Mouse (Mus musculus) stomach, embryonic 14.5 days (tissue): ENCODE data around the gene Kcnj10. TPM values are rescaled to one million over a fixed set of nuclear protein-coding genes. Genes with fewer than 3 reads are reported as not detected.

Experiments
- ATAC-seq: fragments of 200-750 bp; cut with Nextera tagmentation; 2 replicates; pipeline ENCODE4 v1.8.0; 2017; ENCODE audit warnings: low read depth, moderate TSS enrichment; ENCODE audit not compliant: insufficient number of reproducible peaks, insufficient read depth, low FRiP score
- H3K27ac ChIP-seq: fragments of 300-500 bp; sonication (generic); 2 replicates; pipeline ENCODE4 v1.5.1; 2014; ENCODE audit warnings: mild to moderate bottlenecking, low read length, moderate library complexity, mixed read lengths
- H3K27me3 ChIP-seq: fragments of 300-500 bp; sonication (generic); 2 replicates; pipeline ENCODE4 v1.6.1; 2014; ENCODE audit warnings: low read length, control low read depth, mixed read lengths; ENCODE audit not compliant: control insufficient read depth, insufficient read depth
- H3K36me3 ChIP-seq: fragments of 300-500 bp; sonication (generic); 2 replicates; pipeline ENCODE4 v1.6.1; 2014; ENCODE audit warnings: mild to moderate bottlenecking, control low read depth, low read length, moderate library complexity, mixed read lengths; ENCODE audit not compliant: control insufficient read depth, insufficient read depth
- H3K4me1 ChIP-seq: fragments of 300-500 bp; sonication (generic); 2 replicates; pipeline ENCODE4 v1.6.1; 2014; ENCODE audit warnings: low read length, control low read depth, mixed read lengths; ENCODE audit not compliant: control insufficient read depth, insufficient read depth
- H3K4me2 ChIP-seq: fragments of 300-500 bp; sonication (generic); replicated peaks from 2 replicates; pipeline ENCODE4 v1.6.1; 2014; ENCODE audit warnings: low read depth, low read length, control low read depth
- H3K4me3 ChIP-seq: fragments of 300-500 bp; sonication (generic); 2 replicates; pipeline ENCODE4 v1.5.1; 2014; ENCODE audit warnings: low read depth, low read length, control low read depth
- H3K9ac ChIP-seq: fragments of 300-500 bp; sonication (generic); replicated peaks from 2 replicates; pipeline ENCODE4 v1.6.1; 2014; ENCODE audit warnings: low read depth, mild to moderate bottlenecking, control low read depth, low read length, moderate library complexity, mixed read lengths
- H3K9me3 ChIP-seq: fragments of 300-500 bp; sonication (generic); 2 replicates; pipeline ENCODE4 v1.6.1; 2016; ENCODE audit warnings: low read depth, low read length, control low read depth; ENCODE audit not compliant: control insufficient read depth
- WGBS: fragments of 180-500 bp; shearing (Covaris S2); extraction: QIAGEN DNeasy Blood & Tissue Kit; methylation state at CpG from one replicate; pipeline ENCODE4 v1.1.7; 2014; 5-methylcytosine and 5-hydroxymethylcytosine counted together
- polyA plus RNA-seq: library from polyadenylated mRNA; unstranded; fragments of >200 nt; fragmentation: Nextera tagmentation; extraction: Ambion mirVana; gene quantifications from 2 replicates; pipeline ENCODE4 v1.2.1, GENCODE M21; 2014

The Kcnj10 gene
- polyA plus RNA-seq, 1 experiment from 2014 or later: 0.09 TPM

GRCm38 (mm10) chr1:172387246-172387645 is 46.2 kb downstream of the Kcnj10 start:
- no peaks in the 10 kb centered on the region for H3K4me1 ChIP-seq
- no peak overlapping the region for H3K4me2 ChIP-seq
- no peak overlapping the region for H3K9ac ChIP-seq
- H3K9me3 ChIP-seq: no peaks in the 10 kb centered on the region
- no peaks in the 10 kb centered on the region for H3K36me3 ChIP-seq
- H3K4me3 ChIP-seq: no peak overlapping the region
- WGBS: 74% methylated on average over 5 of the region's 5 CpGs
- no peak overlapping the region for H3K27ac ChIP-seq
- no peaks in the 10 kb centered on the region for H3K27me3 ChIP-seq
- no peak for ATAC-seq

GRCm38 (mm10) chr1:172390769-172391168 is 49.8 kb downstream of the Kcnj10 start:
- no peak overlapping the region for H3K4me2 ChIP-seq
- no peaks in the 10 kb centered on the region for H3K4me1 ChIP-seq
- no peaks in the 10 kb centered on the region for H3K9me3 ChIP-seq
- H3K4me3 ChIP-seq: no peak overlapping the region
- 77% methylated on average over 1 of the region's 1 CpGs for WGBS
- H3K27me3 ChIP-seq: no peaks in the 10 kb centered on the region
- H3K27ac ChIP-seq: no peak overlapping the region
- 0 out of 2 replicates have a peak, but pooled peaks have one; percentile 47 for ATAC-seq
- no peaks in the 10 kb centered on the region for H3K36me3 ChIP-seq
- H3K9ac ChIP-seq: no peak overlapping the region

GRCm38 (mm10) chr1:172391807-172392581 is 51.0 kb downstream of the Kcnj10 start:
- Histone ChIP-seq H3K27ac (no peak overlapping the region), H3K9me3 (no peaks in the 10 kb centered on the region), H3K36me3 (no peaks in the 10 kb centered on the region), H3K9ac (no peak overlapping the region), H3K27me3 (no peaks in the 10 kb centered on the region), H3K4me2 (no peak overlapping the region), H3K4me1 (no peaks in the 10 kb centered on the region), H3K4me3 (no peak overlapping the region)
- WGBS: 21% methylated on average over 20 of the region's 20 CpGs
- peak; percentile 43; the same call in 1 of the 2 replicates for ATAC-seq

- WGBS: 85% methylated on average over 2 of the region's 2 CpGs
- Histone ChIP-seq H3K4me1 (no peaks in the 10 kb centered on the region), H3K36me3 (no peaks in the 10 kb centered on the region), H3K27me3 (no peaks in the 10 kb centered on the region), H3K27ac (no peak overlapping the region), H3K9ac (no peak overlapping the region), H3K4me3 (no peak overlapping the region), H3K4me2 (no peak overlapping the region), H3K9me3 (no peaks in the 10 kb centered on the region)
- ATAC-seq: no peak
Measured at GRCm38 (mm10) chr1:172392643-172393170, 51.7 kb downstream of the Kcnj10 start.

GRCm38 (mm10) chr1:172393739-172394138 is 52.7 kb downstream of the Kcnj10 start:
- H3K36me3 ChIP-seq: no peaks in the 10 kb centered on the region
- WGBS: 64% methylated on average over 8 of the region's 8 CpGs
- no peaks in the 10 kb centered on the region for H3K27me3 ChIP-seq
- no peak for ATAC-seq
- H3K4me1 ChIP-seq: no peaks in the 10 kb centered on the region
- H3K9me3 ChIP-seq: no peaks in the 10 kb centered on the region
- no peak overlapping the region for H3K4me3 ChIP-seq
- H3K27ac ChIP-seq: no peak overlapping the region
- no peak overlapping the region for H3K9ac ChIP-seq
- no peak overlapping the region for H3K4me2 ChIP-seq

GRCm38 (mm10) chr1:172396996-172397752 is 56.2 kb downstream of the Kcnj10 start:
- H3K9ac ChIP-seq: no peak overlapping the region
- H3K27me3 ChIP-seq: no peaks in the 10 kb centered on the region
- H3K9me3 ChIP-seq: no peaks in the 10 kb centered on the region
- no peak overlapping the region for H3K4me3 ChIP-seq
- H3K27ac ChIP-seq: no peak overlapping the region
- 53% methylated on average over 9 of the region's 9 CpGs for WGBS
- H3K4me1 ChIP-seq: no peaks in the 10 kb centered on the region
- H3K36me3 ChIP-seq: no peaks in the 10 kb centered on the region
- no peak for ATAC-seq
- no peak overlapping the region for H3K4me2 ChIP-seq

GRCm38 (mm10) chr1:172406077-172406706 is 65.2 kb downstream of the Kcnj10 start:
- Histone ChIP-seq H3K27me3 (no peaks in the 10 kb centered on the region), H3K4me1 (no peaks in the 10 kb centered on the region), H3K27ac (no peak overlapping the region), H3K9ac (no peak overlapping the region), H3K4me2 (no peak overlapping the region), H3K4me3 (no peak overlapping the region), H3K9me3 (no peaks in the 10 kb centered on the region), H3K36me3 (no peaks in the 10 kb centered on the region)
- no peak for ATAC-seq
- WGBS: 30% methylated on average over 16 of the region's 16 CpGs

GRCm38 (mm10) chr1:172408996-172409395 is 68.0 kb downstream of the Kcnj10 start:
- WGBS: 8% methylated on average over 6 of the region's 6 CpGs

More at GRCm38 (mm10) chr1:172408996-172409395, 68.0 kb downstream of the Kcnj10 start:
- no peak for ATAC-seq
- H3K4me1 ChIP-seq: no peaks in the 10 kb centered on the region
- no peak overlapping the region for H3K9ac ChIP-seq
- H3K4me2 ChIP-seq: no peak overlapping the region
- H3K27me3 ChIP-seq: no peaks in the 10 kb centered on the region
- no peak overlapping the region for H3K27ac ChIP-seq
- no peak overlapping the region for H3K4me3 ChIP-seq
- H3K9me3 ChIP-seq: no peaks in the 10 kb centered on the region
- no peaks in the 10 kb centered on the region for H3K36me3 ChIP-seq
